Comparison of ENCODE assay signal across 11 mouse cellular contexts in the genomic region with DNA sequence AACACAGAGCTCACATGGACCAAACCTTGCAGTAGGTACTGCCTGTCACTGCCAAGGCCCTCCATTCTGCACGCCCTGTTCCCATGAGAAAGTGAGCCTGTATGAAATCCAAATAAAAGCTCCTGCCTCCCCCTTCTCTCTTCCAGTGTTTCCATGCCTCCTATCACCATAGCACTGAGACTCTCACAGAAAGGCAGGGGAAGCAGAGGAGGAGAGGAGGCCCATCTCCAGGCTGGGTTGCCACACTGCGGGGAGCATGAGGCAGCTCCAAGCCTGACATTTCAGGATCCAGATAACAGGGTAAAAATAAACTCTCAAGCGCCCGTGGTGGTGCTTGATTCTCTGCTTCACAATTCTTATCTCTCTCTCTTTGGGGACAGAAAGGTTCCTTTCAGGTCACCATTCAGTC.
DNase-seq lines count a peak whose midpoint lies in the region; ATAC-seq and TF ChIP-seq lines count a peak whose summit lies in the region.
"Had no signal": no experiment of that assay in that cellular context is flagged by ENCODE, and none has a peak within 500 bp of the region (broad histone marks: within the 10 kb centered on the region; RNA-seq: fewer than 3 reads in every experiment).

No protein-coding gene starts in this region.

- H3K4me2 ChIP-seq in heart, embryonic 12.5 days = no peak overlapping the region
- no peak overlapping the region for H3K4me2 ChIP-seq in forebrain, embryonic 13.5 days

- no peak for TF ChIP-seq POLR2A in testis, adult 2 months (IDR thresholded peaks at IDR 0.05; ENCODE audit: control insufficient read depth, low read depth, low read length)

- no peak overlapping the region for H3K9ac ChIP-seq in heart, embryonic 12.5 days
- no peak overlapping the region for H3K9ac ChIP-seq in forebrain, embryonic 13.5 days

- TF ChIP-seq CTCF in left cerebral cortex, adult 2 months (IDR thresholded peaks at IDR 0.05) = no peak
- no peak for TF ChIP-seq CTCF in testis, adult 2 months (IDR thresholded peaks at IDR 0.05; ENCODE audit: control insufficient read depth, insufficient read depth, insufficient replicate concordance, low read depth, low read length)

- ATAC-seq in megakaryocyte, adult 5-6 weeks (ENCODE audit: poor library complexity, severe bottlenecking) = no peak
- ATAC-seq in heart, embryonic 12.5 days (ENCODE audit: insufficient number of reproducible peaks, low FRiP score) = peak; percentile 75
- ATAC-seq in forebrain, embryonic 13.5 days = no peak

- H3K4me3 ChIP-seq in megakaryocyte, embryonic 14.5 days (replicated peaks) = peak overlapping the region; percentile 60
- no peak overlapping the region for H3K4me3 ChIP-seq in heart, embryonic 12.5 days
- no peak overlapping the region for H3K4me3 ChIP-seq in left cerebral cortex, adult 2 months
- no peak overlapping the region for H3K4me3 ChIP-seq in testis, adult 2 months (ENCODE audit: control insufficient read depth, low read depth, low read length)
- H3K4me3 ChIP-seq in forebrain, embryonic 13.5 days = no peak overlapping the region
- H3K4me3 ChIP-seq: embryonic facial prominence, embryonic 10.5 days had no signal

- H3K9me3 ChIP-seq in megakaryocyte, embryonic 14.5 days = no peaks in the 10 kb centered on the region
- no peaks in the 10 kb centered on the region for H3K9me3 ChIP-seq in heart, embryonic 12.5 days (replicated peaks)
- H3K9me3 ChIP-seq in forebrain, embryonic 13.5 days (replicated peaks) = no peaks in the 10 kb centered on the region
- H3K9me3 ChIP-seq: embryonic facial prominence, embryonic 10.5 days had no signal

- peaks cover 51% of the 10 kb centered on the region for H3K4me1 ChIP-seq in megakaryocyte, embryonic 14.5 days
- peaks cover 67% of the 10 kb centered on the region for H3K4me1 ChIP-seq in heart, embryonic 12.5 days (replicated peaks)
- H3K4me1 ChIP-seq in testis, adult 2 months (ENCODE audit: control insufficient read depth, insufficient read depth, low read length) = peaks cover 6% of the 10 kb centered on the region
- H3K4me1 ChIP-seq in forebrain, embryonic 13.5 days = peaks cover 14% of the 10 kb centered on the region

- peaks cover 22% of the 10 kb centered on the region for H3K27me3 ChIP-seq in megakaryocyte, embryonic 14.5 days (replicated peaks)
- H3K27me3 ChIP-seq in heart, embryonic 12.5 days (replicated peaks) = no peaks in the 10 kb centered on the region
- H3K27me3 ChIP-seq in testis, adult 2 months (ENCODE audit: control insufficient read depth, insufficient read depth, low read length) = no peaks in the 10 kb centered on the region
- H3K27me3 ChIP-seq in forebrain, embryonic 13.5 days = no peaks in the 10 kb centered on the region

- intact Hi-C loops in left cerebral cortex, adult 2 months (cut with DNase I) = no loop called here

- H3K27ac ChIP-seq in heart, embryonic 12.5 days (ENCODE audit: poor library complexity, severe bottlenecking) = peak overlapping the region; percentile 77
- peak overlapping the region; percentile 91 for H3K27ac ChIP-seq in left cerebral cortex, adult 2 months
- H3K27ac ChIP-seq in testis, adult 2 months (ENCODE audit: control insufficient read depth, insufficient read depth, low read depth, low read length) = peak overlapping the region; percentile 44
- H3K27ac ChIP-seq in forebrain, embryonic 13.5 days = no peak overlapping the region
- H3K27ac ChIP-seq: embryonic facial prominence, embryonic 10.5 days had no signal

- DNase-seq in left cerebral cortex, adult 2 months (ENCODE audit: extremely low spot score in 1 of 2, low spot score in 2 of 2) = peak in 1 of 2 experiments; percentile 35
- DNase-seq in cerebellum, adult 9-11 months = no peak
- DNase-seq in thymus, postnatal 0 days (ENCODE audit: low spot score) = no peak
- DNase-seq: adrenal gland, postnatal 25 days; retina, postnatal 1 day had no signal

- 7% methylated on average over 4 of the region's 4 CpGs for WGBS in heart, embryonic 12.5 days
- 90% methylated on average over 4 of the region's 4 CpGs for WGBS in forebrain, embryonic 13.5 days

- H3K36me3 ChIP-seq in megakaryocyte, embryonic 14.5 days (replicated peaks; ENCODE audit: low read length) = no peaks in the 10 kb centered on the region
- H3K36me3 ChIP-seq in heart, embryonic 12.5 days = no peaks in the 10 kb centered on the region
- H3K36me3 ChIP-seq in testis, adult 2 months (ENCODE audit: control insufficient read depth, insufficient read depth, low read length) = no peaks in the 10 kb centered on the region
- no peaks in the 10 kb centered on the region for H3K36me3 ChIP-seq in forebrain, embryonic 13.5 days (ENCODE audit: poor library complexity, severe bottlenecking)
- H3K36me3 ChIP-seq: embryonic facial prominence, embryonic 10.5 days had no signal
